Mouse (Mus musculus) spleen, adult 2 months (tissue): ENCODE measurements around the gene Rgsl1.

ENCODE experiments used
- CTCF ChIP-seq: fragments of 200-500 bp; IDR thresholded peaks from 2 replicates; pipeline ENCODE4 v1.5.1; 2011; ENCODE audit warnings: mild to moderate bottlenecking, inconsistent platforms; ENCODE audit not compliant: insufficient read depth, insufficient read length, insufficient replicate concordance; ENCODE audit errors: extremely low read depth
- POLR2A ChIP-seq: fragments of 200-500 bp; IDR thresholded peaks from 2 replicates; pipeline ENCODE4 v1.6.1; 2011; ENCODE audit warnings: low read depth, low read length, inconsistent platforms

GRCm38 (mm10) chr1:153814278-153814677, 29.7 kb downstream of the Rgsl1 start:
- TF ChIP-seq CTCF (no peak), POLR2A (no peak)
